Mouse (Mus musculus) MEL (cell line): Measurements from ENCODE around the gene Dnah17. TPM values are rescaled to one million over a fixed set of nuclear protein-coding genes. Genes with fewer than 3 reads are reported as not detected.

Experiments used
- DNase-seq: peaks from one replicate; pipeline ENCODE4 v3.0.0; 2011; ENCODE audit warnings: low read depth, low spot score
- H3K27ac ChIP-seq: 2 replicates; pipeline ENCODE4 v1.5.1; 2012; ENCODE audit warnings: low read depth, mild to moderate bottlenecking, control low read depth, low read length, moderate library complexity; ENCODE audit not compliant: control insufficient read depth
- H3K27me3 ChIP-seq, 2 experiments: fragments of 150-350 bp in 1 of 2; sonication (generic) in 1 of 2; 2 replicates each; pipeline ENCODE4 v1.6.1; 2012; ENCODE audit warnings: low read length in 2 of 2, mild to moderate bottlenecking in 2 of 2, improper control_type of control experiment in 1 of 2, moderate library complexity in 1 of 2; ENCODE audit not compliant: insufficient read depth in 2 of 2, control insufficient read depth in 1 of 2
- H3K36me3 ChIP-seq, 2 experiments: 2 replicates each; pipeline ENCODE4 v1.6.1; 2012 to 2014; ENCODE audit warnings: low read length in 2 of 2, improper control_type of control experiment in 1 of 2, inconsistent platforms in 1 of 2, mild to moderate bottlenecking in 1 of 2; ENCODE audit not compliant: insufficient read depth in 2 of 2, control insufficient read depth in 1 of 2
- H3K4me1 ChIP-seq, 2 experiments: fragments of 150-350 bp in 1 of 2; sonication (generic) in 1 of 2; 2 replicates each; pipeline ENCODE4 v1.6.1; 2012; ENCODE audit warnings: low read length in 2 of 2, improper control_type of control experiment in 1 of 2, mild to moderate bottlenecking in 1 of 2; ENCODE audit not compliant: insufficient read depth in 2 of 2, control insufficient read depth in 1 of 2
- H3K4me3 ChIP-seq, 2 experiments: fragments of 150-350 bp in 1 of 2; sonication (generic) in 1 of 2; 2 replicates each; pipeline ENCODE4 v1.5.1; 2012; ENCODE audit warnings: low read depth in 2 of 2, low read length in 2 of 2, mild to moderate bottlenecking in 2 of 2, moderate library complexity in 2 of 2, control low read depth in 1 of 2, improper control_type of control experiment in 1 of 2; ENCODE audit not compliant: control insufficient read depth in 1 of 2, insufficient read depth in 1 of 2
- H3K79me2 ChIP-seq: 2 replicates; pipeline ENCODE4 v1.6.1; 2012; ENCODE audit warnings: mild to moderate bottlenecking, low read length, moderate library complexity; ENCODE audit not compliant: control insufficient read depth, poor library complexity, insufficient read depth
- H3K9ac ChIP-seq: 2 replicates; pipeline ENCODE4 v1.6.1; 2012; ENCODE audit warnings: low read depth, mild to moderate bottlenecking, control low read depth, low read length, moderate library complexity; ENCODE audit not compliant: control insufficient read depth, poor library complexity, severe bottlenecking
- H3K9me3 ChIP-seq: fragments of 150-350 bp; sonication (generic); replicated peaks from 2 replicates; pipeline ENCODE4 v1.6.1; 2012; ENCODE audit warnings: mild to moderate bottlenecking, low read length, improper control_type of control experiment, moderate library complexity; ENCODE audit not compliant: insufficient read depth
- BHLHE40 ChIP-seq: IDR thresholded peaks from 2 replicates; pipeline ENCODE4 v1.6.1; 2012; ENCODE audit warnings: low read depth, mild to moderate bottlenecking, inconsistent platforms, low read length, improper control_type of control experiment, borderline replicate concordance
- CHD1 ChIP-seq: IDR thresholded peaks from 2 replicates; pipeline ENCODE4 v1.6.1; 2012; ENCODE audit warnings: low read depth, mild to moderate bottlenecking, inconsistent platforms, low read length, improper control_type of control experiment
- E2F4 ChIP-seq: IDR thresholded peaks from 2 replicates; pipeline ENCODE4 v1.6.1; 2011; ENCODE audit warnings: low read depth, low read length, improper control_type of control experiment, borderline replicate concordance
- ELF1 ChIP-seq: IDR thresholded peaks from 2 replicates; pipeline ENCODE4 v1.6.1; 2014; ENCODE audit warnings: low read depth, mild to moderate bottlenecking, inconsistent platforms, low read length, improper control_type of control experiment, moderate library complexity
- EP300 ChIP-seq, 2 experiments: IDR thresholded peaks; 2 replicates each; pipeline ENCODE4 v1.6.1; 2011; ENCODE audit warnings: improper control_type of control experiment in 2 of 2, low read length in 2 of 2, low read depth in 1 of 2, mild to moderate bottlenecking in 1 of 2
- ETS1 ChIP-seq: IDR thresholded peaks from 2 replicates; pipeline ENCODE4 v1.6.1; 2012; ENCODE audit warnings: low read depth, mild to moderate bottlenecking, inconsistent platforms, low read length, improper control_type of control experiment, moderate library complexity
- GATA1 ChIP-seq: IDR thresholded peaks from 2 replicates; pipeline ENCODE4 v1.6.1; 2011; ENCODE audit warnings: low read depth, low read length, improper control_type of control experiment
- HCFC1 ChIP-seq: IDR thresholded peaks from 2 replicates; pipeline ENCODE4 v1.6.1; 2012; ENCODE audit warnings: low read depth, mild to moderate bottlenecking, inconsistent platforms, low read length, improper control_type of control experiment, moderate library complexity
- JUND ChIP-seq: IDR thresholded peaks from 2 replicates; pipeline ENCODE4 v1.6.1; 2011; ENCODE audit warnings: low read depth, mild to moderate bottlenecking, improper control_type of control experiment, low read length
- MAX ChIP-seq: IDR thresholded peaks from 2 replicates; pipeline ENCODE4 v1.6.1; 2011; ENCODE audit warnings: low read length, improper control_type of control experiment
- MXI1 ChIP-seq: IDR thresholded peaks from 2 replicates; pipeline ENCODE4 v1.6.1; 2011; ENCODE audit warnings: mild to moderate bottlenecking, low read depth, low read length, improper control_type of control experiment
- POLR2A ChIP-seq, 2 experiments: IDR thresholded peaks; 2 replicates each; pipeline ENCODE4 v1.6.1; 2011 to 2012; ENCODE audit warnings: low read length in 2 of 2, mild to moderate bottlenecking in 2 of 2, control low read depth in 1 of 2, improper control_type of control experiment in 1 of 2, low read depth in 1 of 2, moderate library complexity in 1 of 2; ENCODE audit not compliant: control insufficient read depth in 1 of 2, insufficient read depth in 1 of 2, poor library complexity in 1 of 2
- POLR2AphosphoS5 ChIP-seq: IDR thresholded peaks from 2 replicates; pipeline ENCODE4 v1.6.1; 2012; ENCODE audit warnings: low read depth, borderline replicate concordance, mild to moderate bottlenecking, inconsistent platforms, low read length, moderate library complexity, mixed read lengths
- RCOR1 ChIP-seq: IDR thresholded peaks from 2 replicates; pipeline ENCODE4 v1.6.1; 2012; ENCODE audit warnings: low read depth, mild to moderate bottlenecking, inconsistent platforms, low read length, improper control_type of control experiment
- SIN3A ChIP-seq: IDR thresholded peaks from 2 replicates; pipeline ENCODE4 v1.6.1; 2012; ENCODE audit warnings: low read length, improper control_type of control experiment, inconsistent platforms
- SMC3 ChIP-seq: IDR thresholded peaks from 2 replicates; pipeline ENCODE4 v1.6.1; 2011; ENCODE audit warnings: low read depth, low read length, improper control_type of control experiment
- TAL1 ChIP-seq: IDR thresholded peaks from 2 replicates; pipeline ENCODE4 v1.6.1; 2012; ENCODE audit warnings: mild to moderate bottlenecking, inconsistent platforms, low read length, moderate library complexity, mixed read lengths
- UBTF ChIP-seq: IDR thresholded peaks from 2 replicates; pipeline ENCODE4 v1.6.1; 2012; ENCODE audit warnings: low read depth, mild to moderate bottlenecking, inconsistent platforms, low read length, improper control_type of control experiment, moderate library complexity, borderline replicate concordance; ENCODE audit not compliant: insufficient read depth
- ZKSCAN1 ChIP-seq: IDR thresholded peaks from 2 replicates; pipeline ENCODE4 v1.6.1; 2012; ENCODE audit warnings: low read depth, mild to moderate bottlenecking, inconsistent platforms, low read length, improper control_type of control experiment, moderate library complexity
- ZMIZ1 ChIP-seq: IDR thresholded peaks from 2 replicates; pipeline ENCODE4 v1.6.1; 2012; ENCODE audit warnings: low read depth, mild to moderate bottlenecking, inconsistent platforms, low read length, improper control_type of control experiment, moderate library complexity
- ZNF384 ChIP-seq: IDR thresholded peaks from 2 replicates; pipeline ENCODE4 v1.6.1; 2012; ENCODE audit warnings: low read depth, mild to moderate bottlenecking, inconsistent platforms, low read length, improper control_type of control experiment
- polyA plus RNA-seq, 2 experiments: library from polyadenylated mRNA; stranded (reverse) in 1 of 2; unstranded in 1 of 2; fragments of >175 nt in 1 of 2; fragments of >200 nt in 1 of 2; gene quantifications; 2 replicates each; pipeline versions ENCODE4 v1.2.1 to v1.2.4; 2012; ENCODE audit warnings: low replicate concordance in 2 of 2, low read depth in 1 of 2; ENCODE audit not compliant: insufficient read length in 2 of 2, insufficient read depth in 1 of 2, missing spikeins in 1 of 2
- total RNA-seq: library from RNA; depleted of rRNA; stranded (reverse); fragments of 300-350 nt; gene quantifications from 2 replicates; pipeline ENCODE4 v1.2.3, GENCODE M21; 2012

Gene Dnah17
- total and polyA plus RNA-seq, 3 experiments: 0.04 to 0.21 TPM; not detected in 1

DNA sequence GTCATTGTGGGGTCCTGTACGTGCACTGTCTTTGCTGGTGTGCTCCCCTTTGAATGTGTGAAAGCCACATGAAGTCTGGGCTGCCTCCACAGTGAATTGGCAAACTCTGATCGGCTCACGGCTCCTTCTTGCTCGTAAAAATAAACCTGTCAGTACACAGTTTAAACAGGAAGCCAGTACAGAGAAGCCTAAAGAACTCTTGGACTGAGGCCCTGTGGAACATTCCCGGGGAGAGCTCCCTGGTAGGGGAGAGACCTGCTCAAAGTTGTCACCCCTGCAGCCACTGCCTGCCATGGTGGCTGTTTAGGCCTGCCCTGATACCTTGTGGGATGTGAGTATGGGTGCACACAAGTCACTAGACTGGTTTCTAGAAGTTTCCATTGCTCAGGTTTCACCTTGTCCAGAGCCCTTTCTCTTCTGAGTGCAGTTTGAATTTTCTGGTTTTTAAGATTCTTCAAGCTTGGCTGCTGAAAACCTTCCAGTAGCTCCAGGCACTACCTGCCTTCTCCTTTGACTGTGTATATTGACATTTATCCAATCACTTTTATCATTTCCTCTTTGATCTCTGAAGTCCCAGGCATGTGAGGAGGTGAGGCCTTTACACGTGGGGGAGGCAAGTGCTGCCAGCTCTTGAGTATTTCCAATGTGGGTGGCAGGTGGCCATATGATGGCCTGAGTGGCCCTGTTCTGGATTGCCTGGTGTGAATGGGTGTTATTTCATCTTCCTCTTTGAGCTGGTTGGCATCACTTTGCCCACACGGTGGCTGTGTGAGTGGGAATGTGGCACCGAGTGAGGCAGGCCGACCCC lies 136.0 kb downstream of the Dnah17 start (continued):
- TF ChIP-seq ZMIZ1 (no peak), POLR2AphosphoS5 (no peak)
- TF ChIP-seq, all 39 proteins: peak for 0

- peak overlapping the region; percentile 37 for H3K27ac ChIP-seq
- TF ChIP-seq ZKSCAN1 (no peak), UBTF (0 out of 2 replicates have a peak, but pooled peaks have one; percentile 57), MAX (peak; percentile 32; the same call in 1 of the 2 replicates), ETS1 (peak; percentile 61), POLR2A (IDR thresholded peaks at IDR 0.05; ENCODE audit: control insufficient read depth in 1 of 2, insufficient read depth in 1 of 2, low read depth in 1 of 2, low read length in 2 of 2, poor library complexity in 1 of 2) (no peak), RCOR1 (peak; percentile 71), GATA1 (peak; percentile 92), CHD1 (no peak), E2F4 (no peak), ELF1 (peak; percentile 63), SIN3A (peak; percentile 67), ZNF384 (no peak), HCFC1 (0 out of 2 replicates have a peak, but pooled peaks have one; percentile 19), MXI1 (peak; percentile 60), SMC3 (no peak), BHLHE40 (no peak), TAL1 (no peak), JUND (no peak), EP300 (IDR thresholded peaks at IDR 0.05; ENCODE audit: low read depth in 1 of 2, low read length in 2 of 2) (peak; percentile 59 to 64; a peak in 3 of 4 replicates)
- peaks cover 0 to 39% of the 10 kb centered on the region in 2 experiments; a peak in 3 of 4 replicates for H3K36me3 ChIP-seq
- no peaks in the 10 kb centered on the region for H3K9me3 ChIP-seq
- no peak overlapping the region for H3K4me3 ChIP-seq
- peaks cover 13 to 49% of the 10 kb centered on the region in 2 experiments for H3K4me1 ChIP-seq
- H3K79me2 ChIP-seq: peaks cover 80% of the 10 kb centered on the region
- H3K9ac ChIP-seq: peak overlapping the region; percentile 5; the same call in 1 of the 2 replicates
- DNase-seq: peak; percentile 77
- H3K27me3 ChIP-seq: no peaks in the 10 kb centered on the region
These were observed 137.0 kb downstream of the Dnah17 start for GRCm38 (mm10) chr11:117993190-117994175.
